Mouse (Mus musculus) neural tube, embryonic 11.5 days (tissue): ENCODE results near the gene Iqschfp. TPM values are rescaled to one million over a fixed set of nuclear protein-coding genes. Genes with fewer than 3 reads are reported as not detected.

ENCODE experiments used
- ATAC-seq: fragments of 200-750 bp; cut with Nextera tagmentation; 2 replicates; pipeline ENCODE4 v1.8.0; 2017; ENCODE audit warnings: moderate number of reproducible peaks, mild to moderate bottlenecking, moderate TSS enrichment, moderate library complexity; ENCODE audit not compliant: insufficient read depth, low FRiP score, low TSS enrichment
- DNase-seq: peaks from one replicate; pipeline ENCODE4 v3.0.0-alpha.2; 2015; ENCODE audit warnings: low spot score
- H3K27ac ChIP-seq: fragments of 300-500 bp; sonication (generic); 2 replicates; pipeline ENCODE4 v1.5.1; 2014; ENCODE audit warnings: low read depth, mild to moderate bottlenecking, low read length
- H3K27me3 ChIP-seq: fragments of 300-500 bp; sonication (generic); 2 replicates; pipeline ENCODE4 v1.6.1; 2014; ENCODE audit warnings: mild to moderate bottlenecking, low read length, mixed read lengths; ENCODE audit not compliant: control insufficient read depth, insufficient read depth
- H3K36me3 ChIP-seq: fragments of 300-500 bp; sonication (generic); 2 replicates; pipeline ENCODE4 v1.6.1; 2014; ENCODE audit warnings: mild to moderate bottlenecking, low read length, moderate library complexity, mixed read lengths; ENCODE audit not compliant: control insufficient read depth, insufficient read depth
- H3K4me1 ChIP-seq: fragments of 300-500 bp; sonication (generic); 2 replicates; pipeline ENCODE4 v1.6.1; 2014; ENCODE audit warnings: low read length, mixed read lengths; ENCODE audit not compliant: control insufficient read depth, insufficient read depth
- H3K4me2 ChIP-seq: fragments of 300-500 bp; sonication (generic); 2 replicates; pipeline ENCODE4 v1.6.1; 2014; ENCODE audit warnings: low read depth, mild to moderate bottlenecking, moderate library complexity
- H3K4me3 ChIP-seq: fragments of 300-500 bp; sonication (generic); 2 replicates; pipeline ENCODE4 v1.5.1; 2014; ENCODE audit warnings: low read depth, low read length
- H3K9ac ChIP-seq: fragments of 300-500 bp; sonication (generic); 2 replicates; pipeline ENCODE4 v1.6.1; 2014; ENCODE audit warnings: mild to moderate bottlenecking, low read length
- H3K9me3 ChIP-seq: fragments of 300-500 bp; sonication (generic); 2 replicates; pipeline ENCODE4 v1.6.1; 2016; ENCODE audit warnings: low read length; ENCODE audit not compliant: control insufficient read depth
- WGBS: fragments of 180-500 bp; shearing (Covaris S2); extraction: QIAGEN DNeasy Blood & Tissue Kit; methylation state at CpG from one replicate; pipeline ENCODE4 v1.1.7; 2014; 5-methylcytosine and 5-hydroxymethylcytosine counted together
- polyA plus RNA-seq: library from polyadenylated mRNA; unstranded; fragments of >200 nt; fragmentation: Nextera tagmentation; extraction: Ambion mirVana; gene quantifications from 2 replicates; pipeline ENCODE4 v1.2.1, GENCODE M21; 2014

Gene Iqschfp
- polyA plus RNA-seq, 1 experiment from 2014 or later: 0.37 TPM

- Histone ChIP-seq H3K27me3 (no peaks in the 10 kb centered on the region), H3K9me3 (no peaks in the 10 kb centered on the region), H3K36me3 (no peaks in the 10 kb centered on the region), H3K4me3 (no peak overlapping the region), H3K9ac (no peak overlapping the region), H3K4me1 (no peaks in the 10 kb centered on the region), H3K27ac (no peak overlapping the region), H3K4me2 (no peak overlapping the region)
- 90% methylated on average over 1 of the region's 1 CpGs for WGBS
- ATAC-seq: no peak
- DNase-seq: no peak
Measured at GRCm38 (mm10) chr3:68638703-68639102, 746.7 kb downstream of the Iqschfp start.

- no peaks in the 10 kb centered on the region for H3K36me3 ChIP-seq
- no peaks in the 10 kb centered on the region for H3K4me1 ChIP-seq
- no peak overlapping the region for H3K9ac ChIP-seq
- no peak for DNase-seq
- WGBS: 84% methylated on average over 7 of the region's 7 CpGs
- no peak for ATAC-seq
- H3K4me2 ChIP-seq: no peak overlapping the region
- no peaks in the 10 kb centered on the region for H3K27me3 ChIP-seq
- H3K27ac ChIP-seq: no peak overlapping the region
- H3K9me3 ChIP-seq: no peaks in the 10 kb centered on the region
- H3K4me3 ChIP-seq: no peak overlapping the region
Measured at GRCm38 (mm10) chr3:68642935-68643334, 750.9 kb downstream of the Iqschfp start.

- H3K4me3 ChIP-seq: no peak overlapping the region
- no peaks in the 10 kb centered on the region for H3K36me3 ChIP-seq
- H3K27ac ChIP-seq: no peak overlapping the region
- no peaks in the 10 kb centered on the region for H3K9me3 ChIP-seq
- H3K9ac ChIP-seq: no peak overlapping the region
- ATAC-seq: no peak
- H3K4me2 ChIP-seq: no peak overlapping the region
- WGBS: 89% methylated on average over 6 of the region's 6 CpGs
- no peaks in the 10 kb centered on the region for H3K27me3 ChIP-seq
- H3K4me1 ChIP-seq: no peaks in the 10 kb centered on the region
- no peak for DNase-seq
Measured at GRCm38 (mm10) chr3:68646387-68647130, 754.5 kb downstream of the Iqschfp start.

GRCm38 (mm10) chr3:68647282-68647681 is 755.2 kb downstream of the Iqschfp start:
- Histone ChIP-seq H3K27me3 (no peaks in the 10 kb centered on the region), H3K9me3 (no peaks in the 10 kb centered on the region), H3K4me3 (no peak overlapping the region), H3K27ac (no peak overlapping the region), H3K4me2 (no peak overlapping the region), H3K4me1 (no peaks in the 10 kb centered on the region), H3K36me3 (no peaks in the 10 kb centered on the region), H3K9ac (no peak overlapping the region)
- ATAC-seq: no peak
- WGBS: 85% methylated on average over 3 of the region's 3 CpGs
- DNase-seq: no peak

- 89% methylated on average over 3 of the region's 3 CpGs for WGBS
- no peak overlapping the region for H3K9ac ChIP-seq
- H3K36me3 ChIP-seq: no peaks in the 10 kb centered on the region
- no peaks in the 10 kb centered on the region for H3K9me3 ChIP-seq
- no peaks in the 10 kb centered on the region for H3K4me1 ChIP-seq
- H3K27ac ChIP-seq: no peak overlapping the region
- ATAC-seq (no peak), DNase-seq (no peak)
- no peak overlapping the region for H3K4me3 ChIP-seq
- H3K4me2 ChIP-seq: no peak overlapping the region
- H3K27me3 ChIP-seq: no peaks in the 10 kb centered on the region
Measured at GRCm38 (mm10) chr3:68650251-68650650, 758.2 kb downstream of the Iqschfp start.

GRCm38 (mm10) chr3:68656607-68657352 is 764.7 kb downstream of the Iqschfp start:
- Histone ChIP-seq H3K4me3 (no peak overlapping the region), H3K4me2 (no peak overlapping the region), H3K27me3 (no peaks in the 10 kb centered on the region), H3K9me3 (no peaks in the 10 kb centered on the region), H3K9ac (no peak overlapping the region), H3K36me3 (no peaks in the 10 kb centered on the region), H3K4me1 (no peaks in the 10 kb centered on the region), H3K27ac (no peak overlapping the region)
- DNase-seq (no peak), ATAC-seq (no peak)
- 80% methylated on average over 4 of the region's 4 CpGs for WGBS

GRCm38 (mm10) chr3:68657589-68658245 is 765.7 kb downstream of the Iqschfp start:
- H3K4me1 ChIP-seq: no peaks in the 10 kb centered on the region
- no peaks in the 10 kb centered on the region for H3K36me3 ChIP-seq
- no peaks in the 10 kb centered on the region for H3K27me3 ChIP-seq
- H3K4me3 ChIP-seq: no peak overlapping the region
- H3K9me3 ChIP-seq: no peaks in the 10 kb centered on the region
- 45% methylated on average over 9 of the region's 9 CpGs for WGBS
- ATAC-seq (no peak), DNase-seq (no peak)
- no peak overlapping the region for H3K4me2 ChIP-seq
- no peak overlapping the region for H3K9ac ChIP-seq
- H3K27ac ChIP-seq: no peak overlapping the region

- Histone ChIP-seq H3K4me2 (no peak overlapping the region), H3K27me3 (no peaks in the 10 kb centered on the region), H3K4me3 (no peak overlapping the region), H3K9ac (no peak overlapping the region), H3K4me1 (no peaks in the 10 kb centered on the region), H3K27ac (no peak overlapping the region), H3K9me3 (no peaks in the 10 kb centered on the region), H3K36me3 (no peaks in the 10 kb centered on the region)
- ATAC-seq: no peak
- WGBS: 93% methylated on average over 6 of the region's 6 CpGs
- no peak for DNase-seq
Measured at GRCm38 (mm10) chr3:68659996-68660395, 768.0 kb downstream of the Iqschfp start.
